Mouse (Mus musculus): ENCODE data around the gene Tmem184c. TPM values are rescaled to one million over a fixed set of nuclear protein-coding genes. Genes with fewer than 3 reads are reported as not detected.

Gene Tmem184c
- total RNA-seq, 2 experiments from 2014 or later = 20.6 to 29.8 TPM

Other genes with a start within 250 kb of the Tmem184c start
- gene Arhgap10, start 92.7 kb downstream of the Tmem184c start, total RNA-seq (2015) = 3.9 and 5.2 TPM in 2 replicates
- 7.7 and 11.7 TPM in 2 replicates for gene Arhgap10, start 92.7 kb downstream of the Tmem184c start, total RNA-seq (2017)
- 12.1 and 14.6 TPM in 2 replicates for gene Prmt9, start 61.3 kb downstream of the Tmem184c start, total RNA-seq (2015)
- 18.6 and 20.2 TPM in 2 replicates for gene Prmt9, start 61.3 kb downstream of the Tmem184c start, total RNA-seq (2017)
- 1.2 and 1.3 TPM in 2 replicates for gene Ednra, start 113.8 kb upstream of the Tmem184c start, total RNA-seq (2015)
- 0.81 and 1.9 TPM in 2 replicates for gene Ednra, start 113.8 kb upstream of the Tmem184c start, total RNA-seq (2017)

Data from megakaryocyte, adult 5-6 weeks (primary cell).